Mouse (Mus musculus) urinary bladder, postnatal 14 days (tissue): ENCODE measurements at regions not wholly inside any gene's neighbourhood (a gene's known extent, or its start where the extent isn't known, plus 50 kb on each side); places are given as distances from the start of the nearest gene placed in this dataset.
A peak's percentile ranks its signal among the peaks of the same experiment; 100 is the strongest.

Source experiments
- DNase-seq: peaks from one replicate; pipeline ENCODE4 v3.0.0; 2021; ENCODE audit warnings: low spot score

GRCm38 (mm10) chr3:27815201-27815695, 80.9 kb downstream of the Tmem212 start:
- DNase-seq: no peak

- peak; percentile 30 for DNase-seq
These were observed 91.9 kb downstream of the Tmem212 start for GRCm38 (mm10) chr3:27804271-27804670.

GRCm38 (mm10) chr3:27791633-27791951, 80.5 kb upstream of the Fndc3b start:
- DNase-seq: no peak

GRCm38 (mm10) chr3:27790932-27791632, 80.0 kb upstream of the Fndc3b start:
- DNase-seq: no peak

- DNase-seq: no peak
These were observed 72.8 kb upstream of the Fndc3b start for GRCm38 (mm10) chr3:27783926-27784325.

GRCm38 (mm10) chr3:27783476-27783875, 72.4 kb upstream of the Fndc3b start:
- no peak for DNase-seq

- DNase-seq: no peak
These were observed 71.1 kb upstream of the Fndc3b start for GRCm38 (mm10) chr3:27782056-27782765.

- no peak for DNase-seq
These were observed 68.8 kb upstream of the Fndc3b start for GRCm38 (mm10) chr3:27779892-27780291.

- DNase-seq: no peak
These were observed 66.6 kb upstream of the Fndc3b start for GRCm38 (mm10) chr3:27777751-27778150.

GRCm38 (mm10) chr3:27773176-27773575, 62.1 kb upstream of the Fndc3b start:
- DNase-seq: no peak

GRCm38 (mm10) chr3:27769438-27769837, 58.3 kb upstream of the Fndc3b start:
- no peak for DNase-seq

- no peak for DNase-seq
These were observed 56.1 kb upstream of the Fndc3b start for GRCm38 (mm10) chr3:27767188-27767587.

- no peak for DNase-seq
These were observed 55.3 kb upstream of the Fndc3b start for GRCm38 (mm10) chr3:27766421-27766820.

GRCm38 (mm10) chr3:27765929-27766328, 54.8 kb upstream of the Fndc3b start:
- DNase-seq: peak; percentile 20

- no peak for DNase-seq
These were observed 53.4 kb upstream of the Fndc3b start for GRCm38 (mm10) chr3:27764556-27764955.

GRCm38 (mm10) chr3:27761031-27761430, 49.9 kb upstream of the Fndc3b start:
- DNase-seq: no peak
